Mouse (Mus musculus): ENCODE results near the gene Zfp442.
"Not testable (repeated sequence)": the region's sequence is repeated elsewhere in the genome, so short reads cannot be mapped to it uniquely, and the experiment has no call there.

Zfp442 gene

DNA sequence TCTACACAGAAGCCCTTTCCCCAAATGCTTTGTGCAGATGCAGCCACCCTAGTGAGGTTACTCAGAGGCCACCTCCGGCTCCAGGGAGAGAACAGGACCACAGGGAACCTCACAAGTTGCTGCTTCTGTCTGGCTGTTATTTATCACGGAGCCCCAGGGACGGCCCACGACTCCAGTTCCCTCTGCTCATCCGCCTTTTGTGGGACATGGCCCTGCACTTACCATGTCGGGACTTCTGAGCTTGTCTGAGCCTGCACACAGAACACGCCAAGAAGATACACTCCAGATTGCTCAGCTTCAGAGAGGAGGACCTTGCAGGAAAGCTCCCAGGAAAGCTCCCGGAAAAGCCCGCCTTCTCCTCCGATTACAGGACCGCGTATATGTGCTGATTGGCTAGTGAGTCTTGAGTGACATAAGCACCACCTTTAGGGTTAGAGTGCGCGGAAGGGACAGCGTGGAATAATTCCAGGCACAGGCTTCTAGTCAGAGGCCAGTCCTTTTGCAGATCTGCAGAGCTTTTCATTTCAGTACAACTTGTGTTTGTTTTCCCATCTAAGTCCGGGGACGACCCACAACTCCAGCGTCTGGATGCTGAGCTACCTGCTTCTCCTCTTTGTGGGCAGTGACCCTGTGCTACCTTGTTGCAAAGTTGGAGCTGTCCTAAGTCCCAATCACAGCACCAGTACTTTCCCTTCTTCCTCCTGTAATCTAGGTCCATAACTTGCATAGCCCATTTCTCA, at the start of gene Zfp442:
Gene Zfp442 (minus strand): TSS at position 307 of the 740 bp plus-strand sequence.
- DNase-seq (ENCODE audit: low spot score in 2 of 2): peak; percentile 64 to 76

DNA sequence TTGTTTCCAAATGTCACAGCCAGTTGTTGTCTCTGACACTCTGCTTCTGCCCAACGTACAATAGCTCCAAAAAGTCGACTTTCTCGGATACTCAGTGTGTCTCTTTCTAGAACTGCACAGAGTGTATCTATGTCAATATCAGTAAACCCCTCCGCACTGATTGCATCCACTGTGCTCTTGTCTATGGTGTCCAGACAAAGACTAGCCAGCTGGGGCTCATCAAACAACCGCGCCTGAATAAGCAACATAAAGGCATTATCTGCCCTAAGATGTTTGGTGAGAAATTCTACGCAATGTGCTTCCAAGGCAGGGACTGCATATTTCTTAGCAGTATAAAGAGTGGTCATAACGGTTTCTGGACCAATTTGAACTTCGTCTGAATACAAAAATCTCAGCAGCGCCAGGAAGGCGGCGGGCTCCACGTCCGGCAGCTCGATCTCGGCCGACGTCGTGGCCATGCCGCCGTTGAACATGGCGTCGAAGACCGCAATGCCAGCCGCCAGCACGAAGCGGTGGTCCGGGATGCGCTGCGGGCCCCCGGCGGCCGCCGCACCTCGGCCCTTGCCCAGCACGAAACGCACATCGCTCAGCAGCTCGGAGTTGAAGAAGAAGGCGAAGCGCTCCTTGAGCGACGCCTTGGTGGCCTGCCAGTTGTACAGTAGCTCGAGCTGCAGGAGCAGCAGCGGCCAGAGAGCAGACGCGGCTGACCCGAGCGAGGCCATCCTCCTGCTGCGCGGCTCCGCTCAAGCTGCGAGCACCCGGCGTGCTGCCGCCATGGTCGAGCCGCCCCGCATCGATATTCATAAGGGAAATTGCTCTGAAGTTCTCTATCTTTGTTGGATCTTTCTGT, 49.1 kb upstream of the Zfp442 start:
- DNase-seq (ENCODE audit: low spot score in 2 of 2): not testable (repeated sequence)

DNA sequence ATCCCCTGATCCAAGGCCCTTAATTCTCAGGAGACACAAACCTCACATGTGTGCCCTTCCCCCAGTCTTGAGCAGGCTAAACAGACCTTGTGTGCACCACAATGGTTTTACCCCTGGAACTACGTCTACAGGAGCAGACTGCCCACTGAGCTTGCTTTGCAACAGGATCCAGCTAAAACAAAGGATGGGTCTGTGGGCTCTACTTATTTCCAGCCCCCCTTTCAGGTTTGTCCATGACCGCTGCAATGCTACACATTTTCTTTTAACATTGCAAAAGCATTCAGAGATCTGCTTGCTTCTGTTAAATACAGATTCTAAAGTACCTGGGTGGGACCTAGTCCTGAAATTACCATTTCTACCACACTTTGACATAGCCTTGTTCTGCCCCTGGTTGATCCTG, 41.7 kb upstream of the Zfp442 start:
- no peak for DNase-seq (ENCODE audit: low spot score in 2 of 2)

DNA sequence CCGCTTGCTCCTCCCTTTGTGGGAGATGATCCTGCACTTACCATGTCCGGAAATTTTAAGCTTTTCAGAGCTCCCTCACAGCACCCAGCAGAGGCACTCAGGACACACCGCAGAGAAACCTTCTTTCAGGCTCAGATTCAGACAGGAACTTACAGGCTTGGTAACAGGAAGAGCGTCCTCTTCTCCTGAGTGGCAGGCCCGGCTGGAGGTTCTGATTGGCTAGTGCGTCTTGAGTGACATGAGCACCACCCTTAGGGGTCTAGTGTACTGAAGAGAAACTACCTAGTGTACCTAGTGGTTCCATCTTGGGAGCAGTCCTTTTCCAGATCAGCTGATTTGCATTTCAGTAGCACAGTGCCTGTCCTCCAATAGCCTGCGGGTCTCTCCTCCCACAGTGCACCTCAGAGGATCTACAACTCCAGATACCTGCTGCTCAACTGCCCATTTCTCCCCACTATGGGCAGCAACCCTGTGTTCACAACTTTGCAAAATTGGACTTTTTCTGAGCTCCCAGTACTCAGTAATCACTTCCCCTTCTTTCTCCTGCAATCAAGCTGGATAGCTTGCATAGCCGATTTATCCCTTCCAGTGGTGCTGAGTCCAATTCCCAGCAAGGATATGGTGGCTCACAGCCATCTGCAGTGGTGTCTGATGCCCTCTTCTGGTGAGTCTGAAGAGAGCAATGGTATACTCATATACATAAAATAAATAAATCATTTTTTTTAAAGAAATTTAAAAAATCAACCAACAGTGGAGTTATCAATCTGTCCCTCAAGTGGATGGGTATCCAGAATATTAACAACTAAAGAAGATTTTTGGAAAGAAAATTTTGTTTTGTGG, 33.9 kb upstream of the Zfp442 start, which contains the start of gene Zfp345:
Gene Zfp345 (minus strand): TSS at position 153 of the 840 bp plus-strand sequence.
- peak in 1 of 2 experiments; percentile 2 for DNase-seq (ENCODE audit: low spot score in 2 of 2)

DNA sequence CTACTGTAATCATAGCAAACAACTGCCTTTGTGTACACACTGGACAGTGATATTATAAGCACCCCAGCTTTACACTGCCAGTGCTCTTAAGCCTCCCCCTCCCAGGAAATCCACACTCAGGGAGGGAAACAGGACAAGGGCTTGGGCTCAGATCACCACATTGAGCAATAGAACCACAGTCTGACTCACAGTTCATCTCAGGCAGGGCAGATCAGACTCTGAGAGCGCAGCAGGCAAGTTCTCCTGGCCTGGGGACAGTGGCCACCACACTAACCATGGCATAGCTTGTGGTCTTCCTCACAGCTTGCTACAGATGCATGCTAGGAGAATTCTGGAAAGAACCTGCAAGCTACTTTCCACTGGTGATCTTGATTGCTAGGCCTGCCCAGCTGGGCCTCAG, 12.2 kb downstream of the Zfp442 start:
- not testable (repeated sequence) for DNase-seq (ENCODE audit: low spot score in 2 of 2)

DNA sequence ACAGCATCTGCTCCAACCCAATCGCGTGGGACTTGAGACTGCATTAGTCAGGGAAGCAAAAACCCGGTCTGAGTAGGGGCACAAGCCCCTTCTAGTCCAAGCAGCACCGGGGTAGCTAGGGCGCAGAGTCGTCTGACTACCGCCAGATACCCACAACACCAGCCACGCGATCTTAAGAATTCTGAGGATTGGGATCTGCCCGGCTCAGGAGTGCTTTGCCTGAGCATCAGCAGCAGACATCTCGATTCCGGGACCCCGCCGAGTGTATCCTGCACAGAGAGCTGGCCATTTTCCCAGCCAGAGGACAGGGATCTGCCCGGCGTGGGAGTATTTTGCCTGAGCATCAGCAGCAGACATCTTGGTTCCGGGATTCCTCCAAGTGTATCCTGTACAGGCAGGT, 39.1 kb downstream of the Zfp442 start:
- not testable (repeated sequence) for DNase-seq (ENCODE audit: low spot score in 2 of 2)

DNA sequence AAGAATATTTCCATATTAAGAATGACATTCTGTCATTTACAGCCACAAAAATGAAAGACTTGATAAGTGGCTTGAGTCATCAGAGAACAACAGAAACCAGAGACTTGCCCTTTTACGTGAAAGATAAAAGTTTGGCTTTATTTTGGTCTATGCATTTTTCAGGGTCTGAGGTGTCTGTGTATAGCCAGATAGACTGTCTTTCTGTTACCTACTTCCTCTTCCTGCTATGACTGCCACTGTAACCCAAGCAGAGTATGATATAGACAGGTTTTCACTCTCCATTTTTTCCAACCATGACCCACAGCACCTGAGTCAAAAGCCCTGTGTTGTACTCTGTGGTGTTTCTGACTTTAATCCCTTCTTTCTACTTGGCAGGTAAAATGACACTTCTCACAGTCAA, 61.1 kb downstream of the Zfp442 start:
- no peak for DNase-seq (ENCODE audit: low spot score in 2 of 2)

DNA sequence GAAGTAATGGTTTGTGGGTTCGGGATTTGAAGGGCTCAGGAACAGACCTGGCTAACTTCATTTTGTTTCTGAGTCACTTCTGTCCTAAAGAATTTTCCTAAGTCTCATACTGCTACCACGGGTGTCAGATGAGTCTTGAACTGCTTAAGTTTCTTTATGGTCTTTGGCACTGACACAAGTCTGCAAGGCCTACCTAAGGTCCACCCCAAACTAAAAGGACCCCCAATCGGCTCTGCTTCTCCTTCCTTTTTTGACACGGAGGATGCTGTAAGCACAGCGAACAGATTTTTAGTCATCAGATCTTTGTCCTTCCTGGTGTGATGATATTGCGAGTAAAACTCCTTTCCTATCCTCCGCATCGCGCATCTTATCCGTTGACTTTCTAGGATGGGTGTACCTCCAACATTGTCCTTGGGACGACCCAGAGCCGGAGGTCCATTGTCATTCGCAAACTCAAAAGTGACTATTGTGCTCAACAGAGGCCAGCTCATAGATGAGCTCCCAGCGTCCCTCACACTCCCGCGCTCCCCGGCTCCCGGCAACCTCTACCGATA, 65.7 kb downstream of the Zfp442 start:
- DNase-seq (ENCODE audit: low spot score in 2 of 2): not testable (repeated sequence)

DNA sequence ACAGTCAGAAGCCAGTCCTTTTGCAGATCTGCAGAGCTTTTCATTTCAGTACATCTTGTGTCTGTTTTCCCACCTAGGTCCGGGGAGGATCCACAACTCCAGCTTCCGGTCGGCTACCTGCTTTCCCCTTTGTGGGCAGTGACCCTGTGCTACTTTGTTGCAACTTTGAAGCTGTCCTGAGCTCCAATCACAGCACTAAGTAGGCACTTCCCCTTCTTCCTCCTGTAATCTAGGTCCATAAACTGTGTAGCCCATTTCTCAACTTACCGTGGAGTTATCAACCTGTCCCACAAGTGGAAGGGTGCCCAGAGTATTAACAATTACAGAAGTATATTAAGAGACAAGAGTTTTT, 88.4 kb downstream of the Zfp442 start:
- no peak for DNase-seq (ENCODE audit: low spot score in 2 of 2)

DNA sequence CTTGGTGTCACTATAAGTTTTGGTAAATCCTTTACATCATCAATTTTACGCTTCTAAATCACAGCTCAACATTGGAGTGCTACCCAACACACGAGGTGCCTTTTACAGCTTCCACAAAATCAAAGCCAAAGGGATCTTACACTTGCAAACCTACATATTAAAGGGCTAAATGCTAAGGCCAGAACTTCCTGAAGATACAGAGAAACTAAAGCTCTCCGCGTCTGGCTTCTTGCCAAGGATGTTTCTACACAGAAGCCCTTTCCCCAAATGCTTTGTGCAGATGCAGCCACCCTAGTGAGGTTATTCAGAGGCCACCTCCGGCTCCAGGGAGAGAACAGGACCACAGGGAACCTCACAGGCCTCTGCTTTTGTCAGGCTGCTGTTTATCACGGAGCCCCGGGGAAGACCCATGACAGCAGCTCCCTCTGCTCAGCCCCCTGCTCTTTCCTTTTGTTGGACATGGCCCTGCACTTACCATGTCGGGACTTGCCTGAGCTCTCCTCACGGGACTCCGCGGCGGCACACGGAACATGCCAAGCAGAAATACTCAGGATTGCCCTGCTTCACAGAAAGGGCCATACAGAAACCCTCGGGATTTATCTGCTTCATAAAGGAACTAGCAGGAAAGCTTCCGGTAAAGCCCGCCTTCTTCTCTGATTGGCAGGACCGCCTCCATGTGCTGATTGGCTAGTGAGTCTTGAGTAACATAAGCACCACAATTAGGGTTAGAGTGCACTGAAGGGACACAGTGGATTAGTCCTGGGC, 89.0 kb downstream of the Zfp442 start, which contains the start of gene 3300002I08Rik:
Gene 3300002I08Rik (minus strand): TSS at position 653 of the 765 bp plus-strand sequence.
- peak; percentile 85 to 89 for DNase-seq (ENCODE audit: low spot score in 2 of 2)

Measured in urinary bladder, postnatal 36 days (tissue).